Mouse (Mus musculus) limb, embryonic 10.5 days (tissue): Measurements from ENCODE around the gene Hnrnpul1. TPM values are rescaled to one million over a fixed set of nuclear protein-coding genes. Genes with fewer than 3 reads are reported as not detected.

ENCODE experiments used
- DNase-seq: peaks from one replicate; pipeline ENCODE4 v3.0.0-alpha.2; 2017; ENCODE audit warnings: low spot score
- H3K27ac ChIP-seq: fragments of 300-500 bp; sonication (generic); 2 replicates; pipeline ENCODE4 v1.5.1; 2016; ENCODE audit warnings: mild to moderate bottlenecking
- H3K27me3 ChIP-seq: fragments of 300-500 bp; sonication (generic); 2 replicates; pipeline ENCODE4 v1.6.1; 2016; ENCODE audit warnings: low read depth, mild to moderate bottlenecking; ENCODE audit not compliant: poor library complexity, severe bottlenecking
- H3K36me3 ChIP-seq: fragments of 300-500 bp; sonication (generic); 2 replicates; pipeline ENCODE4 v1.6.1; 2016; ENCODE audit warnings: mild to moderate bottlenecking, moderate library complexity
- H3K4me1 ChIP-seq: fragments of 300-500 bp; sonication (generic); 2 replicates; pipeline ENCODE4 v1.6.1; 2016
- H3K4me3 ChIP-seq: fragments of 300-500 bp; sonication (generic); 2 replicates; pipeline ENCODE4 v1.5.1; 2016; ENCODE audit warnings: mild to moderate bottlenecking, moderate library complexity
- H3K9me3 ChIP-seq: fragments of 300-500 bp; sonication (generic); replicated peaks from 2 replicates; pipeline ENCODE4 v1.6.1; 2016; ENCODE audit warnings: mild to moderate bottlenecking
- WGBS: fragments of 180-500 bp; shearing (Covaris S2); methylation state at CpG from one replicate; pipeline ENCODE4 v1.1.7; 2016; 5-methylcytosine and 5-hydroxymethylcytosine counted together
- polyA plus RNA-seq: library from polyadenylated mRNA; unstranded; fragments of >200 nt; fragmentation: Nextera tagmentation; extraction: Ambion mirVana; gene quantifications from 2 replicates; pipeline ENCODE4 v1.2.1, GENCODE M21; 2016

The Hnrnpul1 gene
- polyA plus RNA-seq, 1 experiment from 2014 or later: 67.7 TPM

GRCm38 (mm10) chr7:25764221-25764620 lies 9.7 kb upstream of the Hnrnpul1 start:
- H3K9me3 ChIP-seq: no peaks in the 10 kb centered on the region
- no peak overlapping the region for H3K4me3 ChIP-seq
- peak overlapping the region; percentile 32; the same call in 1 of the 2 replicates for H3K27ac ChIP-seq
- DNase-seq: no peak
- 60% methylated on average over 5 of the region's 5 CpGs for WGBS
- peaks cover 53% of the 10 kb centered on the region for H3K36me3 ChIP-seq
- no peaks in the 10 kb centered on the region for H3K27me3 ChIP-seq
- H3K4me1 ChIP-seq: peaks cover 8% of the 10 kb centered on the region

GRCm38 (mm10) chr7:25763678-25764077 lies 9.1 kb upstream of the Hnrnpul1 start:
- Histone ChIP-seq H3K27ac (peak overlapping the region; percentile 32; the same call in 1 of the 2 replicates), H3K27me3 (no peaks in the 10 kb centered on the region), H3K4me3 (no peak overlapping the region), H3K9me3 (no peaks in the 10 kb centered on the region), H3K36me3 (peaks cover 51% of the 10 kb centered on the region), H3K4me1 (peaks cover 8% of the 10 kb centered on the region)
- WGBS: 73% methylated on average over 11 of the region's 11 CpGs
- no peak for DNase-seq

- 89% methylated on average over 10 of the region's 10 CpGs for WGBS
- Histone ChIP-seq H3K4me3 (no peak overlapping the region), H3K4me1 (peaks cover 8% of the 10 kb centered on the region), H3K27me3 (no peaks in the 10 kb centered on the region), H3K36me3 (peaks cover 37% of the 10 kb centered on the region), H3K9me3 (no peaks in the 10 kb centered on the region), H3K27ac (no peak overlapping the region)
- DNase-seq: no peak
Measured at GRCm38 (mm10) chr7:25761354-25761753, 6.8 kb upstream of the Hnrnpul1 start.

GRCm38 (mm10) chr7:25756011-25756410 lies 1.5 kb upstream of the Hnrnpul1 start:
- Histone ChIP-seq H3K27me3 (no peaks in the 10 kb centered on the region), H3K27ac (peak overlapping the region; percentile 99), H3K4me1 (peaks cover 17% of the 10 kb centered on the region), H3K36me3 (peaks cover 27% of the 10 kb centered on the region), H3K9me3 (no peaks in the 10 kb centered on the region), H3K4me3 (peak overlapping the region; percentile 99)
- peak; percentile 92 for DNase-seq
- 1% methylated on average over 18 of the region's 18 CpGs for WGBS

GRCm38 (mm10) chr7:25755468-25755833 lies 894 bp upstream of the Hnrnpul1 start:
- Histone ChIP-seq H3K4me1 (peaks cover 17% of the 10 kb centered on the region), H3K4me3 (peak overlapping the region; percentile 99), H3K27me3 (no peaks in the 10 kb centered on the region), H3K9me3 (no peaks in the 10 kb centered on the region), H3K36me3 (peaks cover 27% of the 10 kb centered on the region), H3K27ac (peak overlapping the region; percentile 99)
- WGBS: 0% methylated on average over 15 of the region's 15 CpGs
- DNase-seq: peak; percentile 77

GRCm38 (mm10) chr7:25754439-25754737 lies 169 bp downstream of the Hnrnpul1 start:
- peaks cover 36% of the 10 kb centered on the region for H3K36me3 ChIP-seq

GRCm38 (mm10) chr7:25753643-25754438 lies 716 bp downstream of the Hnrnpul1 start:
- peaks cover 17% of the 10 kb centered on the region for H3K4me1 ChIP-seq
- WGBS: under 1% methylated on average over 46 of the region's 46 CpGs
- no peak for DNase-seq

More at GRCm38 (mm10) chr7:25754439-25754737, 169 bp downstream of the Hnrnpul1 start:
- no peaks in the 10 kb centered on the region for H3K9me3 ChIP-seq
- under 1% methylated on average over 30 of the region's 30 CpGs for WGBS
- peak overlapping the region; percentile 99 for H3K27ac ChIP-seq
- no peaks in the 10 kb centered on the region for H3K27me3 ChIP-seq
- peak overlapping the region; percentile 99 for H3K4me3 ChIP-seq
- peaks cover 17% of the 10 kb centered on the region for H3K4me1 ChIP-seq
- DNase-seq: no peak

GRCm38 (mm10) chr7:25753076-25753475 lies 1.5 kb downstream of the Hnrnpul1 start:
- Histone ChIP-seq H3K36me3 (peaks cover 46% of the 10 kb centered on the region), H3K9me3 (no peaks in the 10 kb centered on the region), H3K4me1 (peaks cover 17% of the 10 kb centered on the region), H3K27me3 (no peaks in the 10 kb centered on the region), H3K27ac (peak overlapping the region; percentile 99), H3K4me3 (peak overlapping the region; percentile 99)
- no peak for DNase-seq

More at GRCm38 (mm10) chr7:25753643-25754438, 716 bp downstream of the Hnrnpul1 start:
- peaks cover 42% of the 10 kb centered on the region for H3K36me3 ChIP-seq
- H3K27ac ChIP-seq: peak overlapping the region; percentile 99
- H3K9me3 ChIP-seq: no peaks in the 10 kb centered on the region
- H3K27me3 ChIP-seq: no peaks in the 10 kb centered on the region
- peak overlapping the region; percentile 99 for H3K4me3 ChIP-seq

- 77% methylated on average over 3 of the region's 3 CpGs for WGBS
- H3K4me1 ChIP-seq: peaks cover under 1% of the 10 kb centered on the region; the same call in 1 of the 2 replicates
- H3K27ac ChIP-seq: no peak overlapping the region
Measured at GRCm38 (mm10) chr7:25746844-25747243, 7.7 kb downstream of the Hnrnpul1 start.

GRCm38 (mm10) chr7:25738277-25738676 lies 16.3 kb downstream of the Hnrnpul1 start:
- Histone ChIP-seq H3K36me3 (peaks cover 100% of the 10 kb centered on the region), H3K4me1 (no peaks in the 10 kb centered on the region), H3K4me3 (no peak overlapping the region), H3K27ac (no peak overlapping the region), H3K9me3 (no peaks in the 10 kb centered on the region), H3K27me3 (no peaks in the 10 kb centered on the region)
- no peak for DNase-seq
- 90% methylated on average over 3 of the region's 3 CpGs for WGBS

More at GRCm38 (mm10) chr7:25746844-25747243, 7.7 kb downstream of the Hnrnpul1 start:
- H3K4me3 ChIP-seq: no peak overlapping the region
- H3K27me3 ChIP-seq: no peaks in the 10 kb centered on the region
- no peaks in the 10 kb centered on the region for H3K9me3 ChIP-seq
- H3K36me3 ChIP-seq: peaks cover 100% of the 10 kb centered on the region
- DNase-seq: no peak

GRCm38 (mm10) chr7:25736920-25737319 lies 17.6 kb downstream of the Hnrnpul1 start:
- H3K27ac ChIP-seq: no peak overlapping the region
- H3K4me1 ChIP-seq: no peaks in the 10 kb centered on the region
- H3K27me3 ChIP-seq: no peaks in the 10 kb centered on the region
- H3K36me3 ChIP-seq: peaks cover 100% of the 10 kb centered on the region
- DNase-seq: no peak
- no peaks in the 10 kb centered on the region for H3K9me3 ChIP-seq
- H3K4me3 ChIP-seq: no peak overlapping the region
- WGBS: 95% methylated on average over 2 of the region's 2 CpGs

GRCm38 (mm10) chr7:25734991-25735390 lies 19.6 kb downstream of the Hnrnpul1 start:
- H3K27me3 ChIP-seq: no peaks in the 10 kb centered on the region
- H3K27ac ChIP-seq: no peak overlapping the region
- 81% methylated on average over 4 of the region's 4 CpGs for WGBS
- H3K4me1 ChIP-seq: no peaks in the 10 kb centered on the region
- DNase-seq: no peak
- peaks cover 99% of the 10 kb centered on the region for H3K36me3 ChIP-seq
- no peaks in the 10 kb centered on the region for H3K9me3 ChIP-seq
- no peak overlapping the region for H3K4me3 ChIP-seq

GRCm38 (mm10) chr7:25731294-25732055 lies 23.1 kb downstream of the Hnrnpul1 start:
- Histone ChIP-seq H3K9me3 (no peaks in the 10 kb centered on the region), H3K27me3 (no peaks in the 10 kb centered on the region), H3K27ac (no peak overlapping the region), H3K36me3 (peaks cover 98% of the 10 kb centered on the region), H3K4me1 (no peaks in the 10 kb centered on the region), H3K4me3 (no peak overlapping the region)
- DNase-seq: no peak
- WGBS: 94% methylated on average over 8 of the region's 8 CpGs
